Mouse (Mus musculus) induced T-regulatory cell, adult 2 months (primary cell): ENCODE measurements around the gene Tgfbr3.
A peak's percentile ranks its signal among the peaks of the same experiment; 100 is the strongest.

Experiments used
- DNase-seq: peaks from one replicate; pipeline ENCODE4 v3.0.0-alpha.2; 2012; ENCODE audit warnings: low read depth

Gene Tgfbr3

GRCm38 (mm10) chr5:107289234-107289764 lies at the start of gene Tgfbr3:
Gene Tgfbr3 (minus strand): TSS chr5:107289629.
- peak; percentile 74 for DNase-seq

GRCm38 (mm10) chr5:107330916-107331421 lies 41.5 kb upstream of the Tgfbr3 start, which contains the start of gene Brdt:
Gene Brdt (plus strand): TSS chr5:107331159.
- no peak for DNase-seq

- peak; percentile 66 for DNase-seq
These were observed 31.3 kb upstream of the Tgfbr3 start for GRCm38 (mm10) chr5:107320703-107321102.

- DNase-seq, result no peak
These were observed 27.7 kb upstream of the Tgfbr3 start for GRCm38 (mm10) chr5:107317141-107317540.

- DNase-seq, result no peak
These were observed 18.0 kb upstream of the Tgfbr3 start for GRCm38 (mm10) chr5:107307432-107307831.

GRCm38 (mm10) chr5:107304117-107304825 lies 14.8 kb upstream of the Tgfbr3 start:
- DNase-seq, result no peak

GRCm38 (mm10) chr5:107303350-107303861 lies 14.0 kb upstream of the Tgfbr3 start:
- DNase-seq, result peak; percentile 51

- DNase-seq, result no peak
These were observed 9.4 kb upstream of the Tgfbr3 start for GRCm38 (mm10) chr5:107298854-107299253.

- no peak for DNase-seq
These were observed 7.3 kb upstream of the Tgfbr3 start for GRCm38 (mm10) chr5:107296512-107297322.

GRCm38 (mm10) chr5:107295817-107296511 lies 6.5 kb upstream of the Tgfbr3 start:
- DNase-seq, result no peak

GRCm38 (mm10) chr5:107295061-107295816 lies 5.8 kb upstream of the Tgfbr3 start:
- DNase-seq, result peak; percentile 60

- no peak for DNase-seq
These were observed 4.6 kb upstream of the Tgfbr3 start for GRCm38 (mm10) chr5:107294041-107294440.

- DNase-seq, result no peak
These were observed 557 bp upstream of the Tgfbr3 start for GRCm38 (mm10) chr5:107289986-107290385.

- peak; percentile 50 for DNase-seq
These were observed 799 bp downstream of the Tgfbr3 start for GRCm38 (mm10) chr5:107288427-107289233.

- DNase-seq, result peak; percentile 27
These were observed 1.5 kb downstream of the Tgfbr3 start for GRCm38 (mm10) chr5:107287908-107288267.

GRCm38 (mm10) chr5:107287254-107287907 lies 2.0 kb downstream of the Tgfbr3 start:
- DNase-seq, result peak; percentile 87

GRCm38 (mm10) chr5:107285563-107285962 lies 3.9 kb downstream of the Tgfbr3 start:
- peak; percentile 22 for DNase-seq

- DNase-seq, result peak; percentile 40
These were observed 5.4 kb downstream of the Tgfbr3 start for GRCm38 (mm10) chr5:107283935-107284524.

- DNase-seq, result no peak
These were observed 6.7 kb downstream of the Tgfbr3 start for GRCm38 (mm10) chr5:107282561-107283307.
